Mouse (Mus musculus) small intestine, adult 2 months (tissue): ENCODE results near the gene Lypla2.

Source experiments
- CTCF ChIP-seq: fragments of 200-500 bp; IDR thresholded peaks from 2 replicates; pipeline ENCODE4 v1.5.1; 2012; ENCODE audit warnings: low read depth, mild to moderate bottlenecking, control low read depth, inconsistent platforms, low read length, moderate library complexity, mixed read lengths; ENCODE audit not compliant: insufficient replicate concordance, insufficient read length; ENCODE audit errors: extremely low read depth
- POLR2A ChIP-seq: fragments of 200-500 bp; IDR thresholded peaks from 2 replicates; pipeline ENCODE4 v1.6.1; 2012; ENCODE audit warnings: low read depth, mild to moderate bottlenecking, control low read depth, inconsistent platforms, low read length, moderate library complexity

GRCm38 (mm10) chr4:135966283-135966682, 6.1 kb downstream of the Lypla2 start:
- no peak for TF ChIP-seq CTCF
- TF ChIP-seq POLR2A: no peak
